Mouse (Mus musculus) kidney, embryonic 16.5 days (tissue): Measurements from ENCODE around the gene Npl. TPM values are rescaled to one million over a fixed set of nuclear protein-coding genes. Genes with fewer than 3 reads are reported as not detected.

Experiments used
- ATAC-seq: fragments of 200-750 bp; cut with Nextera tagmentation; 2 replicates; pipeline ENCODE4 v1.8.0; 2017; ENCODE audit warnings: moderate TSS enrichment; ENCODE audit not compliant: low FRiP score, low TSS enrichment
- H3K27ac ChIP-seq: fragments of 300-500 bp; sonication (generic); 2 replicates; pipeline ENCODE4 v1.5.1; 2014; ENCODE audit warnings: low read length
- H3K27me3 ChIP-seq: fragments of 300-500 bp; sonication (generic); 2 replicates; pipeline ENCODE4 v1.6.1; 2014; ENCODE audit warnings: low read length, control low read depth, mixed read lengths; ENCODE audit not compliant: insufficient read depth
- H3K36me3 ChIP-seq: fragments of 300-500 bp; sonication (generic); 2 replicates; pipeline ENCODE4 v1.6.1; 2014; ENCODE audit warnings: low read length, control low read depth, mixed read lengths; ENCODE audit not compliant: insufficient read depth
- H3K4me1 ChIP-seq: fragments of 300-500 bp; sonication (generic); 2 replicates; pipeline ENCODE4 v1.6.1; 2014; ENCODE audit warnings: low read length, control low read depth, mixed read lengths; ENCODE audit not compliant: insufficient read depth
- H3K4me2 ChIP-seq: fragments of 300-500 bp; sonication (generic); replicated peaks from 2 replicates; pipeline ENCODE4 v1.6.1; 2014; ENCODE audit warnings: low read depth, low read length
- H3K4me3 ChIP-seq: fragments of 300-500 bp; sonication (generic); 2 replicates; pipeline ENCODE4 v1.5.1; 2014; ENCODE audit warnings: mild to moderate bottlenecking, low read length
- H3K9ac ChIP-seq: fragments of 300-500 bp; sonication (generic); replicated peaks from 2 replicates; pipeline ENCODE4 v1.6.1; 2014; ENCODE audit warnings: low read length
- H3K9me3 ChIP-seq: fragments of 300-500 bp; sonication (generic); 2 replicates; pipeline ENCODE4 v1.6.1; 2016; ENCODE audit warnings: low read length, control low read depth
- WGBS: fragments of 180-500 bp; shearing (Covaris S2); extraction: QIAGEN DNeasy Blood & Tissue Kit; methylation state at CpG from one replicate; pipeline ENCODE4 v1.1.7; 2014; 5-methylcytosine and 5-hydroxymethylcytosine counted together
- polyA plus RNA-seq: library from polyadenylated mRNA; unstranded; fragments of >200 nt; fragmentation: Nextera tagmentation; extraction: Ambion mirVana; gene quantifications from 2 replicates; pipeline ENCODE4 v1.2.1, GENCODE M21; 2015

Gene Npl
- 23.9 and 25.2 TPM in 2 replicates for polyA plus RNA-seq

DNA sequence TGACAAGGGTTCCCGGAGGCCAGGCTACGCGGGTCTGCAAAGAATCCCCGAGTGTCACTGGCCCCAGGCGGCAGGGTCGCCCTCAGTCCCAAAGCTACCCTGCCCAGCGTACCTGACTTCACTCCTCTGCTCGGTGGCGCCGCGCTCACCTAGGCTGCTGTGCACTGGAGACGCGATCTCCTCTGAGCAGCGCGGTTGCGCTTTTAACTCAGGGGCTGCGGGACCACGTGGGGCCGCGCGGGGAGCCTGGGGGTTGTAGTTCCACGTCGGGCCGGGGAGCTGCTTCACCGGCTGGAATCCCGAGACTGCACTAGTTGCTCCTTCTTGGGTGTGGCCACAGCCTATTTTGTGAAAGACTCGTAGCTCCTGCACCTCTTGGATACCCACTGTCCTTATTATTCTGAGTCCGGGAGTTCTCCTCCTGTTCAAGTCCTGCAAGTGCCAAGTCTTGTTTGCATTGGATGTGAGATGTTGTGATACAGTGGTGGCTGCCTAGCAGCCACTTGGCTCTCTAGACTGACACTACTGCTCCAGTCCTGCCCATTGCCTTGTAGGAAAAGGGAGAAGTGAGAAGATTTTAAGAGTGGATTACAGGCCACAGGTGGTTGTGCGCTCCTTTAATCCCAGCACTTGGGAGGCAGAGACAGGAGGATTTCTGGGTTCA is at the start of gene Npl:
TSS of gene Npl (minus strand) at position 510 of the 664 bp plus-strand sequence.
- H3K9me3 ChIP-seq: no peaks in the 10 kb centered on the region
- peak within 1 kb of the TSS; percentile 70 for H3K4me2 ChIP-seq
- H3K27me3 ChIP-seq: no peaks in the 10 kb centered on the region
- H3K4me1 ChIP-seq: 0 out of 2 replicates have a peak, but pooled peaks cover 3% of the 10 kb centered on the region
- H3K4me3 ChIP-seq: peak within 1 kb of the TSS; percentile 64
- peak; percentile 94 for ATAC-seq
- H3K9ac ChIP-seq: peak within 1 kb of the TSS; percentile 68
- H3K27ac ChIP-seq: no peak within 1 kb of the TSS
- 6% methylated on average over 29 of the region's 29 CpGs for WGBS
- H3K36me3 ChIP-seq: no peaks in the 10 kb centered on the region

DNA sequence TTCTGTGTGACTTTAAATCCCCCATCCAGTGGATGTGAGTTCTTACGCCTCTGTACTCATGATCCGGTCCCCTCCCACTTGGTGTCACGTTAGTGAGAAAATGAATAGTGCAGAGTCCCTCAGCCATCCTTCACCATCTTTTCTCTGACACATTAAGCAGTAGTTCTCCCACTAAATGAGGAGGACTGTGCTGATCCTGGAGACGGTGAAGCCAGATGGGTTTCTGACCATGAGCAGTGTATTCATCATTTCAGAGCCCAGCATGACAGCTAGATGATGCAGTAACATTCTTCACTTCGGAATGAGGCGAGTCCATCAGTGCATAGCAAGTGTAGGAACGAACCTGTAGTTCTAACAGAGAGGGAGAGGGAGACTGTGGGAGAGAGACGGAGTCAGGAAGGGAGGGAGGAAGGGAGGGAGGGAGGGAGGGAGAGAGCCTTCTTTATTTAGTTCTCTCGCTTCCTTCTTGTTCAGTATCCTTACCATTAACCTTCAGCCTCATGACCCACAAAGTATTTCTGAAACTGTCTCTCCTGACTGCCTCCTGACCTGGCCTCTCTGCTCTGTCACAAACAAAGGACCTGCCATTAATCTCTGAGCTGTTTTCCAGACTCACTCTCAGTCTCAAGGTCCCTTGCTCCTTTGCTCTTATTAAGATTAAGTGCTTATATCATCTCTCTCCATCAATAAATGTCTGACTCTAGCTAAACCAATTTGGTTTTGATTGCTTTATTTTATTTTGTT is 49.6 kb upstream of the Npl start:
- 0 out of 2 replicates have a peak overlapping the region, but pooled peaks have one; percentile 8 for H3K4me2 ChIP-seq
- no peak overlapping the region for H3K9ac ChIP-seq
- no peak overlapping the region for H3K4me3 ChIP-seq
- no peaks in the 10 kb centered on the region; the same call in 1 of the 2 replicates for H3K9me3 ChIP-seq
- ATAC-seq: peak; percentile 58; the same call in 1 of the 2 replicates
- H3K4me1 ChIP-seq: peaks cover 16% of the 10 kb centered on the region
- no peaks in the 10 kb centered on the region for H3K27me3 ChIP-seq
- no peaks in the 10 kb centered on the region for H3K36me3 ChIP-seq
- H3K27ac ChIP-seq: peak overlapping the region; percentile 60
- WGBS: 12% methylated on average over 8 of the region's 9 CpGs

DNA sequence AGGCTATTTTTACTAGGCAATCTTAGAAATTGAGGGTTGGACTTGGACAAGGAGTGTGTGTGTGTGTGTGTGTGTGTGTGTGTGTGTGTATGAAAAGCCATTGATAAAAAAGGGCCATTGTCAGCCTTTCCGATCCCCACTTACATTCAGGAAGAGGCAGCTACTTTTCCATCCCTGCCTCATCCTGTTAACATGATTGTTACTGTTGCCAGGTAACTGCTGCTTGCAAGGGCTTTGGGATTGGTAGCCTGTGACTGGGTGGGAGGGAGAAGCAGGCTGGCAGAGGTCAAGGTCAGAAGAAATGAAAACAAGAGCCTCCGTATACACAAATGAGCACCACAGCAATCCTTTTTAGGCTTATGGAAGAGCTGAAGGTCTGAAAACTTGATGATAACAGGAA is 48.9 kb upstream of the Npl start:
- no peak overlapping the region for H3K9ac ChIP-seq
- H3K4me1 ChIP-seq: peaks cover 16% of the 10 kb centered on the region
- H3K4me2 ChIP-seq: no peak overlapping the region
- ATAC-seq: peak; percentile 83
- H3K36me3 ChIP-seq: no peaks in the 10 kb centered on the region
- H3K27ac ChIP-seq: no peak overlapping the region
- no peaks in the 10 kb centered on the region for H3K27me3 ChIP-seq
- H3K9me3 ChIP-seq: no peaks in the 10 kb centered on the region; the same call in 1 of the 2 replicates
- H3K4me3 ChIP-seq: no peak overlapping the region
- WGBS: 9% methylated on average over 2 of the region's 2 CpGs

DNA sequence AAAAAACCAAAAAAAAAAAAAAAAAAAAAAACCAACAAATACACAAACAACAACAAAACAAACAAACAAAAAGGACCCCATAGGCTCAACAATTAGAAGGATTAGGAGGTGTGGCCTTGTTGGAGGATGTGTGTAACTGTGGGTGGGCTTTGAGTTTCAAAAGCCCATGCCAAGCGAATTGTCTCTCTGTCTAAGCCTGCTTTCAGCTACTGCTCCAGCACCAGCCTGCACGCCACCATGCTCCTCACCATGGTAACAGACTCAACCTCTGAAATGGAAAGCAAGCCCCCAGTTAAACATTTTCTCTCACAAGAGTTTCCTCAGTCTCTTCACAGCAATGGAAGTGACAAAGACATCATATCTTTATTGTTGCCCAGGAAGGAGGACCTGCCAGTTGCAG is 43.8 kb upstream of the Npl start:
- no peak overlapping the region for H3K4me2 ChIP-seq
- no peak for ATAC-seq
- H3K27ac ChIP-seq: no peak overlapping the region

DNA sequence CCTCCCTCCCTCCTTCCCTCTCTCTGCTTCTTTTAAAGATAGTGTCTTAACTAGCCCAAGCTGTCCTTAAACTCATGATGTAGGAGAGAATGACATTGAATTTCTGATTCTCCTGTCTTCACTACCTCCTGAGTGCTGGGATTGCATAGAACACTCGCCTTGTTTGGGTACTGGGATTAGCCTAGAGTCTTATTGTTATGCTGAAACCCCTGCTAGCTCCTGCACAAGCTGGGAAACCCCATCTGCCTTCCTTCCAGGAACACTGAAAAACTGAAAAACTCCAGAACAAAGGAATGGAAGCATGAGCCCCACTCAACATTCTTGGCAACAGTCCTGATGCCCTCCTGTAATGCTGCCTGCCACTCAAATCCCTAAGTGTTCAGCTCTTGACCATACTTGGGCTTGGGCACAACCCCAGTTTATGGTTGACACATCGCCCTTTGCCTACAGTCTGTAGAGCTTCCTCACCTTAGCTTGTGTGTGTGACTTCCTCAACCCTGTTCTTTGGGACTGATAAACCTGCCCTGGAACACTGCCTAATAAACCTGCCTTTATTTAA is 40.4 kb upstream of the Npl start:
- 83% methylated on average over 2 of the region's 2 CpGs for WGBS
- Histone ChIP-seq H3K36me3 (no peaks in the 10 kb centered on the region), H3K4me1 (no peaks in the 10 kb centered on the region), H3K27me3 (no peaks in the 10 kb centered on the region), H3K4me2 (no peak overlapping the region), H3K9me3 (0 out of 2 replicates have a peak, but pooled peaks cover 3% of the 10 kb centered on the region), H3K27ac (no peak overlapping the region), H3K4me3 (no peak overlapping the region), H3K9ac (no peak overlapping the region)
- ATAC-seq: no peak

More for the DNA sequence above, 43.8 kb upstream of the Npl start:
- Histone ChIP-seq H3K4me1 (0 out of 2 replicates have a peak, but pooled peaks cover 3% of the 10 kb centered on the region), H3K4me3 (no peak overlapping the region), H3K9ac (no peak overlapping the region), H3K27me3 (no peaks in the 10 kb centered on the region), H3K9me3 (no peaks in the 10 kb centered on the region), H3K36me3 (no peaks in the 10 kb centered on the region)
- WGBS: 87% methylated on average over 2 of the region's 2 CpGs

DNA sequence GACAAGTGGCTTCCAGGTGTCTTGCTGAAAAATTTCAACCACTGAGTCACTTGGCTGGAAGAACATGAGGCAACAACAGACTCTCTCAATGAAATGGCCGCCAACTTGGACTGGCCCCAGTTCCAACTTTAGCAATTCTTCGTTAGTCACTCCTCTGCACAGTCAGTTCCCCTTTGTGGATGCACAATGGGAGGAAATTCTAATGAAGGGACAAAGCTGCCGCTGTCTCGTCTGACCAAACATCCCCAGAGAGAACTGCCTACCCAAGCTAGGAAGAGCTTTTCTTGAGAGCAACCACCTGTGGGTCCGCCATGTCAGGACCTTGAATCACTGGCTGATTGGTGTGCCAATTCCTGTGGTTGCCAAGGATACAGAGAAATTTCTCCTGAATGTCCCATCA is 38.1 kb upstream of the Npl start:
- Histone ChIP-seq H3K4me3 (no peak overlapping the region), H3K27ac (no peak overlapping the region), H3K9me3 (0 out of 2 replicates have a peak, but pooled peaks cover 3% of the 10 kb centered on the region), H3K9ac (no peak overlapping the region), H3K36me3 (no peaks in the 10 kb centered on the region), H3K4me1 (no peaks in the 10 kb centered on the region), H3K4me2 (no peak overlapping the region), H3K27me3 (no peaks in the 10 kb centered on the region)
- ATAC-seq: no peak
- WGBS: 83% methylated on average over 5 of the region's 5 CpGs

DNA sequence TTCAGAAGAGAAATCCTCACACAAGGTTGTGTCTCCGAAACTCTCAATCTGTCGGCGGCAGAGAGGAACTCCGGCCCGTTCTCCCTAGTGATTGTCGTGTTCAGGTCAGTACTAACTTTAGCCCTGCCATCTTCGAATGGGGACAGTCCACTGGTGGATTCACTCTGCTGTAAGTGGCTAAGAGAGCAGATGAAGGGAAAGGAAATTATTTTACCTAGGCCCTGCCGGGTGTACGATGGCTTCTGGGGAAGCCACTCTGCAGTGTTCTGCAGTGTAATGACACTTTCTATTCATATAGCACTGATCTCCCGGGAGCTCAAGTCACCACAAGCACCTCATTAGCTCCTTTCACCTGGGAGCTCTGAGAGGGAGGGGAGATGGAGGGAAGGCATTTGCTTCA is 37.0 kb upstream of the Npl start:
- no peak for ATAC-seq
- WGBS: 86% methylated on average over 10 of the region's 10 CpGs
- Histone ChIP-seq H3K27ac (no peak overlapping the region), H3K9me3 (0 out of 2 replicates have a peak, but pooled peaks cover 3% of the 10 kb centered on the region), H3K4me3 (no peak overlapping the region), H3K27me3 (no peaks in the 10 kb centered on the region), H3K4me2 (no peak overlapping the region), H3K4me1 (no peaks in the 10 kb centered on the region), H3K36me3 (no peaks in the 10 kb centered on the region), H3K9ac (no peak overlapping the region)

DNA sequence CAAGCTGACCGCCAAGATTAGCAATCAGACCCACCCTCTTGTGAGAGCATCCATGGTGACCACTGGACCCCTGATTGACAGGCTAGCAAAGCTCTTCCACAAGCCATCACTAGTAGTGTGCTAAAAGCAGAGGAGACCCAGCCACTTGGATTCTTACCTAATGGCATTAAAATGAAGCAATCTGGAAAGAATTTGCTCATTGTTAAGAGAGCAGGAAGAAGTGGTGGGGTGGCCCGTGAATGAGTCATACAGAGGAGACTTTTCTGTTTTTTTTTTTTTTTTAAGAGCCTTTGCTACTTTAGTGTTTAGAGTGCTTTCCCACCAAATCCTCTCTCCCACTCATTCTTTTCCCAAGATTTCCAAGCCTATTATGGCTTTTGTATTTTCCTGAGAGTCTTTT is 35.9 kb upstream of the Npl start:
- H3K27ac ChIP-seq: no peak overlapping the region
- ATAC-seq: no peak
- 0 out of 2 replicates have a peak, but pooled peaks cover 3% of the 10 kb centered on the region for H3K9me3 ChIP-seq
- no peak overlapping the region for H3K4me2 ChIP-seq
- H3K36me3 ChIP-seq: no peaks in the 10 kb centered on the region
- no peak overlapping the region for H3K4me3 ChIP-seq
- no peaks in the 10 kb centered on the region for H3K4me1 ChIP-seq
- H3K27me3 ChIP-seq: no peaks in the 10 kb centered on the region
- 71% methylated on average over 2 of the region's 2 CpGs for WGBS
- H3K9ac ChIP-seq: no peak overlapping the region

DNA sequence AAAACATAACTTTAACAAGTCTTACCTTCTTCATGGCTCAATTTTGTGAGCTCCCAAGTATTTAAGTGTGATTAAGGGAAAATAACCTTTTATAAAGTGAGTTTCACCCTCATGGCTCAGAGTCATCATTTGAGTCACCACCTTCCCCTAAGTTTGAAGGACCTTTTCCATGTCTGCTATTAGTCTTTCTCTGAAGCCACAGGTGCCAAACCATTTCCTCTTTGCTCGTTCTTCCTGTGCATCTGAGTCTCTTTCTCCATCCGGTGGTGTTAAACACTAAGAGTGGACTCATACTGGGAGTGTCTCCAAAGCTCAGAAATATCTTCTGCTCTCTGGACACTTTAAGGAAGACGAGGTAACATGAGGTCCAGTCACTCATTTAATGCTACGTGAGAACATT is 33.3 kb upstream of the Npl start:
- Histone ChIP-seq H3K4me2 (no peak overlapping the region), H3K4me1 (no peaks in the 10 kb centered on the region), H3K27ac (no peak overlapping the region), H3K36me3 (no peaks in the 10 kb centered on the region), H3K9ac (no peak overlapping the region), H3K4me3 (no peak overlapping the region), H3K27me3 (no peaks in the 10 kb centered on the region), H3K9me3 (no peaks in the 10 kb centered on the region)
- no peak for ATAC-seq
- 76% methylated on average over 4 of the region's 4 CpGs for WGBS
